Mouse (Mus musculus): ENCODE data around the gene Tmigd1. TPM values are rescaled to one million over a fixed set of nuclear protein-coding genes. Genes with fewer than 3 reads are reported as not detected.
"Not testable (repeated sequence)": the region's sequence is repeated elsewhere in the genome, so short reads cannot be mapped to it uniquely, and the experiment has no call there.

Gene Tmigd1
- polyA plus RNA-seq, 1 experiment from 2014 or later = not detected

GRCm38 (mm10) chr11:76899758-76900738 is 1.9 kb upstream of the Tmigd1 start:
- Histone ChIP-seq H3K9me3 (no peaks in the 10 kb centered on the region), H3K4me2 (no peak overlapping the region), H3K27ac (no peak overlapping the region), H3K9ac (replicated peaks) (no peak overlapping the region), H3K36me3 (no peaks in the 10 kb centered on the region), H3K4me3 (replicated peaks) (no peak overlapping the region), H3K27me3 (no peaks in the 10 kb centered on the region), H3K4me1 (replicated peaks) (peaks cover 17% of the 10 kb centered on the region)
- ATAC-seq (ENCODE audit: insufficient number of reproducible peaks, insufficient read depth, low FRiP score, low TSS enrichment, low read depth) = no peak
- WGBS = 62% methylated on average over 5 of the region's 5 CpGs

- 70% methylated on average over 2 of the region's 2 CpGs for WGBS
- ATAC-seq (ENCODE audit: insufficient number of reproducible peaks, insufficient read depth, low FRiP score, low TSS enrichment, low read depth) = no peak
- H3K9ac ChIP-seq (replicated peaks) = no peak overlapping the region
Observed at GRCm38 (mm10) chr11:76904340-76904739, 2.4 kb downstream of the Tmigd1 start.

DNA sequence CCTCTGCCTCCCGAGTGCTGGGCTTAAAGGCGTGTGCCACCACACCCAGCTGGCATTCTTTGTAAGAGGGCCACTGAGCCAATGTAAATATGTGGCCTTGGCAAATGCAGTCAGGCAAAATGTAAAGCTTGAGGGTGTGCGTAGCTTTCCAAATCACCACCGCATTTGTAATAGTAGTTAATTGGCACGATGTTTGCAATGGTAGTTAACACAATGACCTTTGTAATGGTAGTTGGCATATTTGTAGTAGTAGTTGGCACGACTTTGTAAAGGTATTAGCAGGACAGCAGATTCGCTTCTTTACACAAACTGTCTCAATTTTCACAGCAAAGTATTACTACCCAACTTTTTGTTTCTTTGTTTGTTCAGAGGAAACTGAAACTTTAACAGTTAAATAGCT is 6.7 kb downstream of the Tmigd1 start:
- Histone ChIP-seq H3K27ac (no peak overlapping the region), H3K36me3 (no peaks in the 10 kb centered on the region), H3K27me3 (no peaks in the 10 kb centered on the region), H3K4me1 (replicated peaks) (peaks cover 24% of the 10 kb centered on the region), H3K9ac (replicated peaks) (no peak overlapping the region), H3K4me3 (replicated peaks) (no peak overlapping the region), H3K4me2 (no peak overlapping the region), H3K9me3 (no peaks in the 10 kb centered on the region)
- ATAC-seq (ENCODE audit: insufficient number of reproducible peaks, insufficient read depth, low FRiP score, low TSS enrichment, low read depth) = no peak
- WGBS = 85% methylated on average over 7 of the region's 7 CpGs

More at GRCm38 (mm10) chr11:76904340-76904739, 2.4 kb downstream of the Tmigd1 start:
- Histone ChIP-seq H3K4me1 (replicated peaks) (no peaks in the 10 kb centered on the region; the same call in 1 of the 2 replicates), H3K9me3 (no peaks in the 10 kb centered on the region), H3K27me3 (no peaks in the 10 kb centered on the region), H3K4me3 (replicated peaks) (no peak overlapping the region), H3K4me2 (no peak overlapping the region), H3K36me3 (no peaks in the 10 kb centered on the region), H3K27ac (no peak overlapping the region)

DNA sequence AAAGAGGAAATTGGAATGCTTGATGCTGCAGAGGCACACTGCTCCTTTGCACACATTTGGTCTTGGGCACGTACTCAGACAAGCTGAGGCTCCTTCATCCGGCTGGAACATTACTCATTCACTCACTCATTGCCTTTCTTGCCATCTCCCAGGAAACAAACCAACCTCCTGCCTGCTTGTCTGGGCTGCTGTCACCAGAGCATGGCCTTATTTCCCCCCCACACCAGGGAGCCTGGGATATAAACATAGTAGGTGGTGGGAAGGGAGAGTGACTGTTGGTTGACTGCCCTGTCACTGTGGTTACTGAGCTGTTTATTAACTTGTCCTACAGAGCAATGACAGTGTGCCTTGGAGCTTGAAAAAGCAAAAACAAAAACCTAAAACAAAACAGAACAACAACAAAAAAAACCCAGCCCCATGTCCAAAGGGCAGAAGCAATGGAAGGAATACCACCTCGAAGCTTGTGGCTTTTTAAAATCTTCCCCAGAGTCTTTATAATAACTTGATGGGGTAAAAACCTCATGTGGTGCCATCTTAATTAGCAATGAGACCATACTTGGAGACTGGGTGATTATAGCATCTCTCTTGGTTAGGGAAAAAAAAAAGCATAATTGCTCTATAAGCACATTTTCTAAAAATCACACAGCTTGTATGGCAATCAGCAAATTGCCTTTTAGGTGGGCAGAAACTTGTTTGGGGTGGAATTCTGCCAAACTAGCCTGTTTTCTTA is 9.5 kb downstream of the Tmigd1 start:
- Histone ChIP-seq H3K4me2 (no peak overlapping the region; the same call in 1 of the 2 replicates), H3K4me3 (replicated peaks) (no peak overlapping the region), H3K4me1 (replicated peaks) (peaks cover 24% of the 10 kb centered on the region), H3K27me3 (no peaks in the 10 kb centered on the region; the same call in 1 of the 2 replicates), H3K9ac (replicated peaks) (no peak overlapping the region), H3K9me3 (no peaks in the 10 kb centered on the region), H3K27ac (0 out of 2 replicates have a peak overlapping the region, but pooled peaks have one; percentile 23), H3K36me3 (no peaks in the 10 kb centered on the region)
- ATAC-seq (ENCODE audit: insufficient number of reproducible peaks, insufficient read depth, low FRiP score, low TSS enrichment, low read depth) = no peak
- 57% methylated on average over 3 of the region's 3 CpGs for WGBS

GRCm38 (mm10) chr11:76912055-76912395 is 10.1 kb downstream of the Tmigd1 start:
- Histone ChIP-seq H3K9ac (replicated peaks) (no peak overlapping the region), H3K4me2 (peak overlapping the region; percentile 8; the same call in 1 of the 2 replicates), H3K4me1 (replicated peaks) (peaks cover 27% of the 10 kb centered on the region), H3K9me3 (no peaks in the 10 kb centered on the region), H3K27me3 (no peaks in the 10 kb centered on the region; the same call in 1 of the 2 replicates), H3K27ac (0 out of 2 replicates have a peak overlapping the region, but pooled peaks have one; percentile 23), H3K4me3 (replicated peaks) (no peak overlapping the region), H3K36me3 (no peaks in the 10 kb centered on the region)
- no peak for ATAC-seq (ENCODE audit: insufficient number of reproducible peaks, insufficient read depth, low FRiP score, low TSS enrichment, low read depth)
- 26% methylated on average over 7 of the region's 7 CpGs for WGBS

DNA sequence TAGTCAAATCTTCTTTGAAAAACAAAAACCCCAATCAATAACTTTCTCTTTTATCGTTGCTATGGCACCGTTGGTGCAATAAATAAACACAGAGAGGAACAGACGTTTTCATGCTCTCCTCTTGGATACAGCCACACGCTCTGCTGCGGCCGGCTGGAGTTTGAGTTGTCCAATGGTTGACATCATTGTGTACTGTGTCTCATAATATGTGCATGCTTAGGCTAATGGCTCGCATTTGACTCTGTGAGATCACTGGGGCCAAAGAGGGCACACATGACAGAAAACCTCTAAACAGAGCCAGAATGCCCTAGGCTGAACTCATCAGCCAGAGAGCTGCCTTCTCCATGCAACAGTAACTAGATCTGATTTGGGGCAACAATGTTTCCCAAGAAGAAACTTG is 12.4 kb downstream of the Tmigd1 start:
- Histone ChIP-seq H3K9me3 (no peaks in the 10 kb centered on the region), H3K4me2 (no peak overlapping the region), H3K4me3 (replicated peaks) (no peak overlapping the region), H3K36me3 (no peaks in the 10 kb centered on the region), H3K27me3 (no peaks in the 10 kb centered on the region; the same call in 1 of the 2 replicates), H3K4me1 (replicated peaks) (peaks cover 36% of the 10 kb centered on the region), H3K27ac (no peak overlapping the region), H3K9ac (replicated peaks) (no peak overlapping the region)
- 75% methylated on average over 7 of the region's 7 CpGs for WGBS
- ATAC-seq (ENCODE audit: insufficient number of reproducible peaks, insufficient read depth, low FRiP score, low TSS enrichment, low read depth) = no peak

GRCm38 (mm10) chr11:76916539-76917229 is 14.7 kb downstream of the Tmigd1 start:
- Histone ChIP-seq H3K36me3 (no peaks in the 10 kb centered on the region), H3K9ac (replicated peaks) (no peak overlapping the region), H3K4me3 (replicated peaks) (no peak overlapping the region), H3K27me3 (no peaks in the 10 kb centered on the region; the same call in 1 of the 2 replicates), H3K4me1 (replicated peaks) (peaks cover 35% of the 10 kb centered on the region), H3K4me2 (peak overlapping the region; percentile 37), H3K9me3 (no peaks in the 10 kb centered on the region), H3K27ac (no peak overlapping the region)
- WGBS = 42% methylated on average over 13 of the region's 13 CpGs
- ATAC-seq (ENCODE audit: insufficient number of reproducible peaks, insufficient read depth, low FRiP score, low TSS enrichment, low read depth) = no peak

DNA sequence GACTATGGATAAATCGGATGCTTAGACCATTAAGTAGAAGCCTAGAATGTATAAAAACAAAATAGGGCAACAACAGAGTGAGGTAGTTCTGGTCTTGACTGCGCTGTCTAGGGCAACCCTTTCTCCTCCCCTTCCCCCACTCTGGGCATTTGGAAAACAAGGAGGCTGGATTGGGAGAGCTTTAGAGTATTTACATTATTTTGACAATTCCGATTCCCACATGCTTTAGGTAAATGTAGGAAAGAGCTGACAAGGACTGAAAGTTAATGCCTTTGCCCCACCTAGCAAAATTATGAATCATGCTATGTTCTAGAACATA is 15.2 kb downstream of the Tmigd1 start:
- no peak overlapping the region for H3K27ac ChIP-seq
- H3K9ac ChIP-seq (replicated peaks) = no peak overlapping the region
- no peak for ATAC-seq (ENCODE audit: insufficient number of reproducible peaks, insufficient read depth, low FRiP score, low TSS enrichment, low read depth)
- H3K9me3 ChIP-seq = no peaks in the 10 kb centered on the region
- 49% methylated on average over 3 of the region's 3 CpGs for WGBS
- no peaks in the 10 kb centered on the region for H3K36me3 ChIP-seq
- no peak overlapping the region for H3K4me3 ChIP-seq (replicated peaks)
- H3K4me1 ChIP-seq (replicated peaks) = peaks cover 34% of the 10 kb centered on the region
- peak overlapping the region; percentile 37 for H3K4me2 ChIP-seq
- H3K27me3 ChIP-seq = no peaks in the 10 kb centered on the region; the same call in 1 of the 2 replicates

DNA sequence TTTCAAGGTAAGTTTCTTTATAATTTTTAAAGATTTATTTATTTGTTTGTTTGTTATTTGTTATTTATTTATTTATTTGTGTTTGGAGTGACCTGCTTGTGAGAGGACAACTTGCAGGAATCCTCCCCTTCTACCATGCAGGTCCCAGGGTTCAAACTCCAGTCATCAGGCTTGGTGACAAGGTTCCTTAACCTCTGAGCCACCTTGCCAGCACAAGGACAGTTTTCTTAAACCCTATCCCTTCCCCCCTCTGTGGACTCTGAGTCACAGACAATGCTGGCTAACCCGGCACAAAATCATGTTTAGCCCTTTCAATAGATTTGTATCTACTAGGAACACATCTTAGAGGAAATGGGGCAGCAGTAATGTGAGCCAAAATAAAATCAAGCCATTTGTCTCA is 18.6 kb downstream of the Tmigd1 start:
- H3K9ac ChIP-seq (replicated peaks) = no peak overlapping the region
- H3K4me1 ChIP-seq (replicated peaks) = peaks cover 22% of the 10 kb centered on the region
- no peak overlapping the region for H3K4me2 ChIP-seq
- ATAC-seq (ENCODE audit: insufficient number of reproducible peaks, insufficient read depth, low FRiP score, low TSS enrichment, low read depth) = no peak
- no peak overlapping the region for H3K27ac ChIP-seq
- no peaks in the 10 kb centered on the region for H3K36me3 ChIP-seq
- WGBS = 79% methylated on average over 1 of the region's 1 CpGs
- no peaks in the 10 kb centered on the region; the same call in 1 of the 2 replicates for H3K27me3 ChIP-seq
- H3K4me3 ChIP-seq (replicated peaks) = no peak overlapping the region
- no peaks in the 10 kb centered on the region for H3K9me3 ChIP-seq

DNA sequence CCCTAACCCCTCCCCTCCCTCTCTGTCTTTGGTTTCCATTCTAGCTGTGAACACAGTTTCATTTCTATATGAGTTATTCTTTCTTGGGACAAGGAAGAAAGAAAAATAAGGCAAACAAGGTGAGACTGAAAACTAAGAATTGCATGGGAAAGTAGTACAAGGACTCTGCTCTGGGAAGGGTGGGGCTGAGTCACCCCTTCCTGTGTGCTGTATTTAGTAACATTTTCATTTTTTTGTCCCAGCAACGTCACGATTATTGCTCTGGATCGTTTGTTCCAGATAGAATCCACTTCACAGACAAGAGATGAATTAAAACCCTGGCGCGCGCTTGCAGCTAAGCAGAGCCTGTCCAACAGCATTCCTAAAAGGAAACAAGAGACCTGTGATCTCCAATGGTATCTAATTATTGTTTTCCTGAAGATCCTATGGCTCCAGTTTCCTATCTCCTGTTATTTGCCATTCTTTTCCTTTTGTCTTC is 22.8 kb downstream of the Tmigd1 start, which contains the start of gene Blmh:
Gene Blmh, plus strand, starts transcription at position 51 of the 478 bp plus-strand sequence.
- ATAC-seq (ENCODE audit: insufficient number of reproducible peaks, insufficient read depth, low FRiP score, low TSS enrichment, low read depth) = no peak
- no peaks in the 10 kb centered on the region for H3K36me3 ChIP-seq
- no peaks in the 10 kb centered on the region for H3K27me3 ChIP-seq
- no peak within 1 kb of the TSS for H3K9ac ChIP-seq (replicated peaks)
- H3K27ac ChIP-seq = no peak within 1 kb of the TSS
- no peak within 1 kb of the TSS for H3K4me2 ChIP-seq
- peaks cover 9% of the 10 kb centered on the region for H3K4me1 ChIP-seq (replicated peaks)
- H3K4me3 ChIP-seq (replicated peaks) = no peak within 1 kb of the TSS
- 87% methylated on average over 6 of the region's 6 CpGs for WGBS
- no peaks in the 10 kb centered on the region for H3K9me3 ChIP-seq

GRCm38 (mm10) chr11:76928586-76928985 is 26.6 kb downstream of the Tmigd1 start:
- WGBS = 90% methylated on average over 8 of the region's 8 CpGs
- ATAC-seq (ENCODE audit: insufficient number of reproducible peaks, insufficient read depth, low FRiP score, low TSS enrichment, low read depth); H3K27ac ChIP-seq; H3K4me3 ChIP-seq (replicated peaks); H3K4me2 ChIP-seq; H3K36me3 ChIP-seq; H3K27me3 ChIP-seq; H3K9ac ChIP-seq (replicated peaks); H3K4me1 ChIP-seq (replicated peaks); H3K9me3 ChIP-seq: not testable (repeated sequence)
